Mouse (Mus musculus): ENCODE results near the gene Elobl.

DNA sequence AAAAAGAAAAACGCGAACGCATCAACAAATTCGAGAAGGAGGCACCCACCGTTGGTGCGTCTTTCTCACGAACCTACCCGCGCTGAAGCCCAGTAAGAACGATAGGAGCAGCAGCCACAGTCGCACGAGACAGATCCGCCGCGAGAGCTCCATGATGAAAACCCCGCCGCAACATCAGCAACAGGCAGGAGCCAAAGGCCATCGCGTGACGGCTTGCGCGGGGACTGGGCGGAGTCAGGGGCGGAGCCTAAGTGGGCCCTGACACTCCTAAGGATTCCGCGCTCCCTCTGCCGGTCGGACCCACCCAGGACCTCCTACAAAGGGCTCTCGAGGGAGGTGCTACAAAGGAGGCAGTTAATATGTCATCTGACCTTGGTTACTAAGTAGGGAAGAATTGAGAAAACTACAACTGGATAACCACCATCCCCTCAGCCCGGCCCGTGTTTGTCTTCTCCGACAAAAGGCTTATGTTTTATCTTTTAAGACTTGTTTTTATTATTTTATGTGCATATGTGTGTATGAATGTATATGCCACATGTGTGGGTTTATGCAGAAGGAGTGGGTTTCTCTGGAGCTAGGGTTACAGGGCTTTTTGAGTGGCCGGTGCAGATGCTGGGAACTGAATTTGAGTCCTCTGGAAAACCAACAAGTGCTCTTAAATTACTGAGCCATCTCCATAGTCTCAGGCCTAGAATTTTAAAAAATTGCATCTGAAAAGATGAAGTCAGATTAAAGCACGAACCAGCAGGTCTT lies 11.3 kb downstream of the Elobl start, which contains the start of gene Scpep1:
- no peak for TF ChIP-seq EP300 (IDR thresholded peaks at IDR 0.05)
- TF ChIP-seq CTCF (IDR thresholded peaks at IDR 0.05): peak; percentile 88
